Mouse (Mus musculus): ENCODE measurements around the gene Itm2b. TPM values are rescaled to one million over a fixed set of nuclear protein-coding genes. Genes with fewer than 3 reads are reported as not detected.

Itm2b gene
- polyA plus RNA-seq, 1 experiment from 2014 or later, result 325 TPM

DNA sequence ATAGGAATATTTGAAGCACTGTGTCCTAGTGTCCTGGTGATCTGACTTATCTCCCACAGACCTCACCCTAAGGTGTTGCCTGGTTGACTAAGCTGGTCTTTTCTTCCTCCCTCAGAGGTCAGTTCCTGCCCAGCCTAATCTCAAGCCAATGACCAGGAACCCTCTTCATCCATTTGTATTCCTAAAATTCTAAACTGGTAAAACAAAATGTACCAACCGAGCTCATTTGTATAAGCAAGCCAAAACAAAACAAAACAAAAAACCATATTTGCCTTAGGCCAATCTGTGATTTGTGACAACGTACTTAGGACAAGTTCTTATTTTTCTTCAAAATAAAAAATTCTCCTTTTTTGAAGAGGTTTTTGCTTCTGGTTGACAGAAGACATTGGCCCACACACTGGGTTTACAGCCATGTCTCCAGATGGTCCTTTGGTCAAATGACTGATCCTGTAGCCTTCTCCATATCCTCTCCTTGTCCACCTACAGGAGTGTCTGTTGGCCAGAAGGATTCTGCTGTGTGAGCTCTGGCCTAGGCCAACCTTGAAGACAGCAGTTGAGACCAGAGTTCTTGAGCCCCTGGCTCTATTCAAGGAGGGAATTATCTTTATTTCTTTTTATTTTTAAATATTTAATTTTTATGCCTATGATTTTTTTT is 758 bp upstream of the Itm2b start:
- DNase-seq (ENCODE audit: low spot score, missing footprints) (no peak), ATAC-seq (ENCODE audit: low FRiP score) (peak; percentile 23; the same call in 1 of the 2 replicates)
- Histone ChIP-seq H3K4me3 (ENCODE audit: low read depth, low read length) (peak overlapping the region; percentile 58; the same call in 1 of the 2 replicates), H3K36me3 (ENCODE audit: control insufficient read depth, insufficient read depth, low read length) (no peaks in the 10 kb centered on the region), H3K4me1 (ENCODE audit: control insufficient read depth, insufficient read depth, low read length) (peaks cover 4% of the 10 kb centered on the region; the same call in 1 of the 2 replicates), H3K27ac (ENCODE audit: low read depth, low read length) (no peak overlapping the region), H3K27me3 (ENCODE audit: control insufficient read depth, insufficient read depth, low read length) (no peaks in the 10 kb centered on the region), H3K9ac (ENCODE audit: low read length) (no peak overlapping the region), H3K4me2 (peak overlapping the region; percentile 61), H3K9me3 (ENCODE audit: control insufficient read depth, low read length) (no peaks in the 10 kb centered on the region)
- WGBS, result 84% methylated on average over 2 of the region's 2 CpGs

DNA sequence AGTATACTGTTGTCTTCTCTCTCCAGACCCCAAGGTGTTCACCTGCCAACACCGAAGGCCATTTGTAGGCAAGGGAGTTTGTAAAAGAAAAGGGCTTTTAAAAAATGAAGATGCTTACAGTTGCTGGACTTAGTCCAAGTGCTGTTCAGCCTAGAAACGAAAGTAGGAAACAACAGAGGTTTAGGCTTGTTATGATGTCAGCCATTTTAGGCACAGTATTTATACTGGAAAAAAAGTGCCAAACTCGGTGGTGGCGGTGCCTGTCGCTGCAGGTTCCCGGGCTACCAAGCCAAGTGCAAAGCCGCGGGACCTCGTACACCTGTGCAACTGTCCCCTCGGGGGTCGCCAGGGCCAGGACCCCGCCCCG is 560 bp downstream of the Itm2b start:
- ATAC-seq (ENCODE audit: low FRiP score), result no peak
- Histone ChIP-seq H3K4me2 (peak overlapping the region; percentile 61), H3K27me3 (ENCODE audit: control insufficient read depth, insufficient read depth, low read length) (no peaks in the 10 kb centered on the region), H3K27ac (ENCODE audit: low read depth, low read length) (peak overlapping the region; percentile 72), H3K36me3 (ENCODE audit: control insufficient read depth, insufficient read depth, low read length) (no peaks in the 10 kb centered on the region), H3K9me3 (ENCODE audit: control insufficient read depth, low read length) (no peaks in the 10 kb centered on the region), H3K4me1 (ENCODE audit: control insufficient read depth, insufficient read depth, low read length) (peaks cover 4% of the 10 kb centered on the region; the same call in 1 of the 2 replicates), H3K4me3 (ENCODE audit: low read depth, low read length) (peak overlapping the region; percentile 58), H3K9ac (ENCODE audit: low read length) (peak overlapping the region; percentile 78)
- DNase-seq (ENCODE audit: low spot score, missing footprints), result peak; percentile 95
- 2% methylated on average over 13 of the region's 13 CpGs for WGBS

DNA sequence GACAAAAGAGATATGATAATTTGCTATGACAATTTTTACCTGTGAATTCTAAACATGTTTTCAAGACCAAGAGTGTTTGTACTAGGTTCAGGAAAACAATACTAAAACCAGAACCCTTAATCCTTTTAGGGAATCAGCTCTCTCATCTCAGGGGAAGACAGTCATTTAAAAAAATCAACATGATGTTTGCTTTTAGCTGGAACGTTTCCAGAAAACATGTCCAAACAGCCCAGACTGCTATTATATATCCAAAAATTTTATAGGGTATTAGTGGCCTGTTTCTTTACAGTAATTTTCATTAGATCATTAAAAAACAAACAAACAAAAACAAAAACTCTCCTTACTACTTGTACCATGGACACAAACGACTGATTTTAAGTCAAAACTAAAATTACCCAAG is 1.3 kb downstream of the Itm2b start:
- H3K4me2 ChIP-seq, result peak overlapping the region; percentile 61
- WGBS, result 49% methylated on average over 2 of the region's 2 CpGs
- DNase-seq (ENCODE audit: low spot score, missing footprints), result no peak

DNA sequence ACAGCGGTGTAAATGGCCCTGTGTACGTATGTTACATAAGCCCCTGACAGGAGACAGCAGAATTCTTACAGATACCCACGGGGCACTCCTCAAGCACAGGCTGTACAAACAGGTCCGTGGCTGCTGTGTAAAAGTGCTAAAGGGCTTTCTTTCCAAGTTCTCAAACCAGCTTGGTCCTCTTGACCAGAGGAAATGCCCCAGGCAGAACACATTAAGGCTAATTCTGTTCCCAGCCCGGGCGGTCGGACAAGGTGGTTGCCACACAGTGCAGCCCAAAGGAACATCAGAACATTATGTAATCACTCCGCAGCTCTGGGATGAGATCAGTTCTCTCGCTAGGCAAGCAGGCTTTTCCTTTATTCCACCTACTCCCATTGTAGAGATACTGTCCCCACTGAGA is 2.4 kb downstream of the Itm2b start:
- Histone ChIP-seq H3K4me1 (ENCODE audit: control insufficient read depth, insufficient read depth, low read length) (peaks cover 4% of the 10 kb centered on the region; the same call in 1 of the 2 replicates), H3K9ac (ENCODE audit: low read length) (no peak overlapping the region), H3K36me3 (ENCODE audit: control insufficient read depth, insufficient read depth, low read length) (no peaks in the 10 kb centered on the region), H3K27ac (ENCODE audit: low read depth, low read length) (no peak overlapping the region), H3K4me3 (ENCODE audit: low read depth, low read length) (no peak overlapping the region), H3K27me3 (ENCODE audit: control insufficient read depth, insufficient read depth, low read length) (no peaks in the 10 kb centered on the region), H3K4me2 (no peak overlapping the region), H3K9me3 (ENCODE audit: control insufficient read depth, low read length) (no peaks in the 10 kb centered on the region)
- no peak for ATAC-seq (ENCODE audit: low FRiP score)
- no peak for DNase-seq (ENCODE audit: low spot score, missing footprints)
- 75% methylated on average over 9 of the region's 9 CpGs for WGBS

More for the DNA sequence above, 1.3 kb downstream of the Itm2b start:
- peaks cover 4% of the 10 kb centered on the region; the same call in 1 of the 2 replicates for H3K4me1 ChIP-seq (ENCODE audit: control insufficient read depth, insufficient read depth, low read length)
- no peaks in the 10 kb centered on the region for H3K27me3 ChIP-seq (ENCODE audit: control insufficient read depth, insufficient read depth, low read length)
- no peaks in the 10 kb centered on the region for H3K9me3 ChIP-seq (ENCODE audit: control insufficient read depth, low read length)
- no peaks in the 10 kb centered on the region for H3K36me3 ChIP-seq (ENCODE audit: control insufficient read depth, insufficient read depth, low read length)
- H3K9ac ChIP-seq (ENCODE audit: low read length), result no peak overlapping the region
- no peak for ATAC-seq (ENCODE audit: low FRiP score)
- no peak overlapping the region for H3K4me3 ChIP-seq (ENCODE audit: low read depth, low read length)
- no peak overlapping the region for H3K27ac ChIP-seq (ENCODE audit: low read depth, low read length)

GRCm38 (mm10) chr14:73381559-73381958 is 3.5 kb downstream of the Itm2b start:
- ATAC-seq (ENCODE audit: low FRiP score) (no peak), DNase-seq (ENCODE audit: low spot score, missing footprints) (no peak)
- Histone ChIP-seq H3K27me3 (ENCODE audit: control insufficient read depth, insufficient read depth, low read length) (no peaks in the 10 kb centered on the region), H3K4me1 (ENCODE audit: control insufficient read depth, insufficient read depth, low read length) (peaks cover 4% of the 10 kb centered on the region; the same call in 1 of the 2 replicates), H3K4me2 (no peak overlapping the region), H3K36me3 (ENCODE audit: control insufficient read depth, insufficient read depth, low read length) (no peaks in the 10 kb centered on the region), H3K27ac (ENCODE audit: low read depth, low read length) (no peak overlapping the region), H3K9me3 (ENCODE audit: control insufficient read depth, low read length) (no peaks in the 10 kb centered on the region), H3K9ac (ENCODE audit: low read length) (no peak overlapping the region), H3K4me3 (ENCODE audit: low read depth, low read length) (no peak overlapping the region)
- WGBS, result 67% methylated on average over 4 of the region's 4 CpGs

DNA sequence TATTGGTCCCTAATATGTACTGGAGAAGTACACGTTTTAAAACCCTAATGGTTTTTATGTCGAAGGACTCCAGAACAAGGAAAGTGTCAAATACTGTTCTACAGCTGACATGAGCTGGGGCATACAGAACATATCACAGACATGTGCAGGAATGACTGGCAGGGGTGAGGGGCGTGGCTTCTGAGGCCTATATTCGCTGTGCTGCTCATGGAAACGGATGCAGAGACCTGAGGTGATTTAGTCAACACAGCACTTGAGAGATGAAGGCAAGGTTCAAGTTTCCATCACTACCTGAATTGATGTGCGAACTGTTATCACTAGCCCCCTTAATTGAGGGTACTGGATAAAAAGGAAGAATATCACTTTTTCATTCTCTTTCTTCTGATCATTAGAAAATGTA is 7.3 kb downstream of the Itm2b start:
- no peaks in the 10 kb centered on the region for H3K9me3 ChIP-seq (ENCODE audit: control insufficient read depth, low read length)
- 92% methylated on average over 6 of the region's 6 CpGs for WGBS

GRCm38 (mm10) chr14:73376920-73377319 is 8.2 kb downstream of the Itm2b start:
- Histone ChIP-seq H3K9ac (ENCODE audit: low read length) (no peak overlapping the region), H3K4me3 (ENCODE audit: low read depth, low read length) (no peak overlapping the region), H3K27me3 (ENCODE audit: control insufficient read depth, insufficient read depth, low read length) (no peaks in the 10 kb centered on the region), H3K27ac (ENCODE audit: low read depth, low read length) (no peak overlapping the region), H3K4me2 (no peak overlapping the region), H3K9me3 (ENCODE audit: control insufficient read depth, low read length) (no peaks in the 10 kb centered on the region), H3K4me1 (ENCODE audit: control insufficient read depth, insufficient read depth, low read length) (no peaks in the 10 kb centered on the region), H3K36me3 (ENCODE audit: control insufficient read depth, insufficient read depth, low read length) (no peaks in the 10 kb centered on the region)
- 93% methylated on average over 6 of the region's 6 CpGs for WGBS
- ATAC-seq (ENCODE audit: low FRiP score) (no peak), DNase-seq (ENCODE audit: low spot score, missing footprints) (no peak)

More for the DNA sequence above, 7.3 kb downstream of the Itm2b start:
- Histone ChIP-seq H3K27me3 (ENCODE audit: control insufficient read depth, insufficient read depth, low read length) (no peaks in the 10 kb centered on the region), H3K9ac (ENCODE audit: low read length) (no peak overlapping the region), H3K4me1 (ENCODE audit: control insufficient read depth, insufficient read depth, low read length) (no peaks in the 10 kb centered on the region), H3K27ac (ENCODE audit: low read depth, low read length) (no peak overlapping the region), H3K36me3 (ENCODE audit: control insufficient read depth, insufficient read depth, low read length) (no peaks in the 10 kb centered on the region), H3K4me2 (no peak overlapping the region), H3K4me3 (ENCODE audit: low read depth, low read length) (no peak overlapping the region)
- DNase-seq (ENCODE audit: low spot score, missing footprints) (no peak), ATAC-seq (ENCODE audit: low FRiP score) (no peak)

- Histone ChIP-seq H3K4me2 (no peak overlapping the region), H3K9ac (ENCODE audit: low read length) (no peak overlapping the region), H3K4me3 (ENCODE audit: low read depth, low read length) (no peak overlapping the region), H3K9me3 (ENCODE audit: control insufficient read depth, low read length) (no peaks in the 10 kb centered on the region), H3K36me3 (ENCODE audit: control insufficient read depth, insufficient read depth, low read length) (no peaks in the 10 kb centered on the region), H3K4me1 (ENCODE audit: control insufficient read depth, insufficient read depth, low read length) (no peaks in the 10 kb centered on the region), H3K27me3 (ENCODE audit: control insufficient read depth, insufficient read depth, low read length) (no peaks in the 10 kb centered on the region), H3K27ac (ENCODE audit: low read depth, low read length) (no peak overlapping the region)
- ATAC-seq (ENCODE audit: low FRiP score) (no peak), DNase-seq (ENCODE audit: low spot score, missing footprints) (no peak)
- WGBS, result 71% methylated on average over 8 of the region's 8 CpGs
Observed at GRCm38 (mm10) chr14:73375903-73376302, 9.2 kb downstream of the Itm2b start.

- no peak overlapping the region for H3K9ac ChIP-seq (ENCODE audit: low read length)
- 94% methylated on average over 8 of the region's 8 CpGs for WGBS
- ATAC-seq (ENCODE audit: low FRiP score), result no peak
- no peak overlapping the region for H3K27ac ChIP-seq (ENCODE audit: low read depth, low read length)
- H3K36me3 ChIP-seq (ENCODE audit: control insufficient read depth, insufficient read depth, low read length), result no peaks in the 10 kb centered on the region
- H3K9me3 ChIP-seq (ENCODE audit: control insufficient read depth, low read length), result no peaks in the 10 kb centered on the region
- no peak overlapping the region for H3K4me3 ChIP-seq (ENCODE audit: low read depth, low read length)
- DNase-seq (ENCODE audit: low spot score, missing footprints), result no peak
- no peak overlapping the region for H3K4me2 ChIP-seq
- H3K27me3 ChIP-seq (ENCODE audit: control insufficient read depth, insufficient read depth, low read length), result no peaks in the 10 kb centered on the region
- H3K4me1 ChIP-seq (ENCODE audit: control insufficient read depth, insufficient read depth, low read length), result no peaks in the 10 kb centered on the region
Observed at GRCm38 (mm10) chr14:73375445-73375844, 9.6 kb downstream of the Itm2b start.
